Mouse (Mus musculus): ENCODE measurements at regions not wholly inside any gene's neighbourhood (a gene's known extent, or its start where the extent isn't known, plus 50 kb on each side); places are given as distances from the start of the nearest gene placed in this dataset.

- H3K4me3 ChIP-seq: no peak overlapping the region
- no peaks in the 10 kb centered on the region for H3K4me1 ChIP-seq (replicated peaks)
- no peak for DNase-seq (ENCODE audit: low spot score)
- no peaks in the 10 kb centered on the region for H3K36me3 ChIP-seq
- no peak overlapping the region for H3K27ac ChIP-seq
- WGBS: 83% methylated on average over 6 of the region's 6 CpGs
- no peaks in the 10 kb centered on the region; the same call in 1 of the 2 replicates for H3K9me3 ChIP-seq
- no peaks in the 10 kb centered on the region for H3K27me3 ChIP-seq (ENCODE audit: insufficient read depth, poor library complexity, severe bottlenecking)
Observed at GRCm38 (mm10) chr9:46593444-46593843, 273.7 kb upstream of the 4931429L15Rik start.

GRCm38 (mm10) chr9:46592908-46593307 is 273.1 kb upstream of the 4931429L15Rik start:
- WGBS: 89% methylated on average over 7 of the region's 7 CpGs
- no peak for DNase-seq (ENCODE audit: low spot score)
- no peaks in the 10 kb centered on the region for H3K4me1 ChIP-seq (replicated peaks)
- H3K27ac ChIP-seq: no peak overlapping the region
- no peak overlapping the region for H3K4me3 ChIP-seq
- H3K36me3 ChIP-seq: no peaks in the 10 kb centered on the region
- H3K9me3 ChIP-seq: no peaks in the 10 kb centered on the region
- no peaks in the 10 kb centered on the region for H3K27me3 ChIP-seq (ENCODE audit: insufficient read depth, poor library complexity, severe bottlenecking)

- 84% methylated on average over 8 of the region's 8 CpGs for WGBS
- no peak for DNase-seq (ENCODE audit: low spot score)
- H3K4me1 ChIP-seq (replicated peaks): peaks cover 8% of the 10 kb centered on the region
- H3K27me3 ChIP-seq (ENCODE audit: insufficient read depth, poor library complexity, severe bottlenecking): no peaks in the 10 kb centered on the region
- H3K27ac ChIP-seq: no peak overlapping the region
- no peaks in the 10 kb centered on the region for H3K9me3 ChIP-seq
- no peak overlapping the region for H3K4me3 ChIP-seq
- no peaks in the 10 kb centered on the region for H3K36me3 ChIP-seq
Observed at GRCm38 (mm10) chr9:46586818-46587217, 267.0 kb upstream of the 4931429L15Rik start.

- no peaks in the 10 kb centered on the region for H3K27me3 ChIP-seq (ENCODE audit: insufficient read depth, poor library complexity, severe bottlenecking)
- no peak for DNase-seq (ENCODE audit: low spot score)
- H3K27ac ChIP-seq: peak overlapping the region; percentile 16; the same call in 1 of the 2 replicates
- peaks cover 11% of the 10 kb centered on the region for H3K4me1 ChIP-seq (replicated peaks)
- H3K9me3 ChIP-seq: peaks cover 17% of the 10 kb centered on the region
- H3K36me3 ChIP-seq: no peaks in the 10 kb centered on the region
- WGBS: 16% methylated on average over 4 of the region's 4 CpGs
- no peak overlapping the region for H3K4me3 ChIP-seq
Observed at GRCm38 (mm10) chr9:46581844-46582243, 262.1 kb upstream of the 4931429L15Rik start.

- no peaks in the 10 kb centered on the region for H3K27me3 ChIP-seq (ENCODE audit: insufficient read depth, poor library complexity, severe bottlenecking)
- no peak for DNase-seq (ENCODE audit: low spot score)
- WGBS: 92% methylated on average over 4 of the region's 4 CpGs
- H3K9me3 ChIP-seq: no peaks in the 10 kb centered on the region
- H3K4me1 ChIP-seq (replicated peaks): 0 out of 2 replicates have a peak, but pooled peaks cover 2% of the 10 kb centered on the region
- H3K36me3 ChIP-seq: no peaks in the 10 kb centered on the region
- no peak overlapping the region for H3K27ac ChIP-seq
- no peak overlapping the region for H3K4me3 ChIP-seq
Observed at GRCm38 (mm10) chr9:46562301-46562700, 242.5 kb upstream of the 4931429L15Rik start.

- peaks cover 5% of the 10 kb centered on the region for H3K27me3 ChIP-seq (ENCODE audit: insufficient read depth, poor library complexity, severe bottlenecking)
- WGBS: 86% methylated on average over 5 of the region's 5 CpGs
Observed at GRCm38 (mm10) chr9:46558481-46558880, 238.7 kb upstream of the 4931429L15Rik start.

GRCm38 (mm10) chr9:46557781-46558180 is 238.0 kb upstream of the 4931429L15Rik start:
- Histone ChIP-seq H3K4me1 (replicated peaks) (peaks cover 18% of the 10 kb centered on the region), H3K36me3 (no peaks in the 10 kb centered on the region), H3K27me3 (ENCODE audit: insufficient read depth, poor library complexity, severe bottlenecking) (peaks cover 12% of the 10 kb centered on the region), H3K9me3 (peaks cover 11% of the 10 kb centered on the region), H3K4me3 (no peak overlapping the region), H3K27ac (no peak overlapping the region)
- WGBS: 33% methylated on average over 5 of the region's 5 CpGs
- DNase-seq (ENCODE audit: low spot score): no peak

More at GRCm38 (mm10) chr9:46558481-46558880, 238.7 kb upstream of the 4931429L15Rik start:
- Histone ChIP-seq H3K27ac (no peak overlapping the region), H3K4me3 (no peak overlapping the region), H3K9me3 (peaks cover 11% of the 10 kb centered on the region), H3K4me1 (replicated peaks) (peaks cover 18% of the 10 kb centered on the region), H3K36me3 (no peaks in the 10 kb centered on the region)
- no peak for DNase-seq (ENCODE audit: low spot score)

- DNase-seq (ENCODE audit: low spot score): no peak
- H3K4me3 ChIP-seq: no peak overlapping the region
- no peaks in the 10 kb centered on the region for H3K36me3 ChIP-seq
- H3K27me3 ChIP-seq (ENCODE audit: insufficient read depth, poor library complexity, severe bottlenecking): peaks cover 19% of the 10 kb centered on the region
- peaks cover 25% of the 10 kb centered on the region for H3K4me1 ChIP-seq (replicated peaks)
- 33% methylated on average over 6 of the region's 6 CpGs for WGBS
- peaks cover 11% of the 10 kb centered on the region for H3K9me3 ChIP-seq
- H3K27ac ChIP-seq: no peak overlapping the region
Observed at GRCm38 (mm10) chr9:46555156-46555555, 235.4 kb upstream of the 4931429L15Rik start.

- H3K4me3 ChIP-seq: no peak overlapping the region
- no peak overlapping the region for H3K27ac ChIP-seq
- H3K36me3 ChIP-seq: no peaks in the 10 kb centered on the region
- no peak for DNase-seq (ENCODE audit: low spot score)
- H3K9me3 ChIP-seq: peaks cover 11% of the 10 kb centered on the region
- 45% methylated on average over 6 of the region's 6 CpGs for WGBS
- peaks cover 26% of the 10 kb centered on the region for H3K4me1 ChIP-seq (replicated peaks)
- H3K27me3 ChIP-seq (ENCODE audit: insufficient read depth, poor library complexity, severe bottlenecking): peaks cover 21% of the 10 kb centered on the region
Observed at GRCm38 (mm10) chr9:46554586-46555152, 234.9 kb upstream of the 4931429L15Rik start.

- H3K9me3 ChIP-seq: no peaks in the 10 kb centered on the region
- peaks cover 21% of the 10 kb centered on the region for H3K27me3 ChIP-seq (ENCODE audit: insufficient read depth, poor library complexity, severe bottlenecking)
- H3K4me3 ChIP-seq: no peak overlapping the region
- no peak overlapping the region for H3K27ac ChIP-seq
- no peaks in the 10 kb centered on the region for H3K36me3 ChIP-seq
- H3K4me1 ChIP-seq (replicated peaks): peaks cover 14% of the 10 kb centered on the region
- 79% methylated on average over 4 of the region's 4 CpGs for WGBS
- no peak for DNase-seq (ENCODE audit: low spot score)
Observed at GRCm38 (mm10) chr9:46549416-46549815, 229.6 kb upstream of the 4931429L15Rik start.

- Histone ChIP-seq H3K36me3 (no peaks in the 10 kb centered on the region), H3K4me1 (replicated peaks) (peaks cover 6% of the 10 kb centered on the region; the same call in 1 of the 2 replicates), H3K4me3 (no peak overlapping the region), H3K9me3 (no peaks in the 10 kb centered on the region), H3K27me3 (ENCODE audit: insufficient read depth, poor library complexity, severe bottlenecking) (no peaks in the 10 kb centered on the region), H3K27ac (no peak overlapping the region)
- DNase-seq (ENCODE audit: low spot score): no peak
- WGBS: 91% methylated on average over 3 of the region's 3 CpGs
Observed at GRCm38 (mm10) chr9:46544326-46544725, 224.5 kb upstream of the 4931429L15Rik start.

- Histone ChIP-seq H3K4me1 (replicated peaks) (peaks cover 9% of the 10 kb centered on the region; the same call in 1 of the 2 replicates), H3K36me3 (no peaks in the 10 kb centered on the region), H3K9me3 (no peaks in the 10 kb centered on the region), H3K27ac (no peak overlapping the region), H3K27me3 (ENCODE audit: insufficient read depth, poor library complexity, severe bottlenecking) (no peaks in the 10 kb centered on the region), H3K4me3 (no peak overlapping the region)
- DNase-seq (ENCODE audit: low spot score): no peak
- WGBS: 77% methylated on average over 2 of the region's 2 CpGs
Observed at GRCm38 (mm10) chr9:46541001-46541400, 221.2 kb upstream of the 4931429L15Rik start.

GRCm38 (mm10) chr9:46538616-46539015 is 218.8 kb upstream of the 4931429L15Rik start:
- peak; percentile 13 for DNase-seq (ENCODE audit: low spot score)
- WGBS: 75% methylated on average over 4 of the region's 4 CpGs

More at GRCm38 (mm10) chr9:46538616-46539015, 218.8 kb upstream of the 4931429L15Rik start:
- H3K36me3 ChIP-seq: no peaks in the 10 kb centered on the region
- H3K27me3 ChIP-seq (ENCODE audit: insufficient read depth, poor library complexity, severe bottlenecking): no peaks in the 10 kb centered on the region
- no peak overlapping the region for H3K27ac ChIP-seq
- no peak overlapping the region for H3K4me3 ChIP-seq
- H3K9me3 ChIP-seq: no peaks in the 10 kb centered on the region
- H3K4me1 ChIP-seq (replicated peaks): peaks cover 9% of the 10 kb centered on the region; the same call in 1 of the 2 replicates
